Mouse (Mus musculus): ENCODE data around the gene Gm9573.

The Gm9573 gene

DNA sequence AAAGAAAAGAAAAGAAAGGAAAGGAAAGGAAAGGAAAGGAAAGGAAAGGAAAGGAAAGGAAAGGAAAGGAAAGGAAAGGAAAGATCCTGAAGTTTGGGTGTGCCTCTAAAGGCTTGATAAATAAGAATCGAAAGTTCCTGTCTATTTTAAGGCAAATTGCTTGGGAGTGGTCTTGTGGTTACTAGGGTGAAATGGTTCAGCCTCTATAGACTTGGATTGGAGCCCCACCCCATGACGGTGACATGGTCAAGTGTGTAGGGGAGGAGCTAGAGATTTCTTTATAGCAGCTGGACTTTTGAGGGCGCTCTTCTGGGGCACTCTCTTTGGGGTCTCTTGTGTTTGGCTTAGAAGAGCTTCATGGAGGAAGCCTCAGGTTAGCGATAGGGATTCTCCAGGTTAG lies 32.7 kb downstream of the Gm9573 start:
- no peak for DNase-seq (ENCODE audit: low spot score)

GRCm38 (mm10) chr17:35592131-35592530 lies 34.3 kb downstream of the Gm9573 start:
- DNase-seq (ENCODE audit: low spot score) = no peak

DNA sequence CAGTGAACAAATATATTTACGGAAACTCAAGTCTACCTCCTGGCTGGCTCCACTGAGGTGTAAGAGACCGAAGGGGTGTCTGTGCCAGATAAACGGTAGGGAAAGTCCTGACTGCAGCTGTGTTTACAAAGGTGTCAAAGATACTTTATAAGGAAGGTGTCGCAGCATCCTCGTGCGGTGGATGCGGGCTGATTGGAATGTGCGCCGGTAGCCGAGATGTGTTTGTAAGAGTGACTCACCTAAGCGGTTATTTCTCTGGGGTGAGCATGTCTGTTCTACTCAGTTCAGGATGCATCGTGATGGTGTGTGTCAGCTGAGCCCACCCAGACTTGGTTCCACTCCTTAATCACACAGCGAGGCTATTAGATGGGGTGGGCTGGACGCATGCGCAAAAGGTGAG lies 34.7 kb downstream of the Gm9573 start:
- no peak for DNase-seq (ENCODE audit: low spot score)

- DNase-seq (ENCODE audit: low spot score) = no peak
Observed at GRCm38 (mm10) chr17:35591219-35591578, 35.2 kb downstream of the Gm9573 start.

GRCm38 (mm10) chr17:35590410-35591218 lies 35.8 kb downstream of the Gm9573 start:
- DNase-seq (ENCODE audit: low spot score) = peak; percentile 30

- no peak for DNase-seq (ENCODE audit: low spot score)
Observed at GRCm38 (mm10) chr17:35588387-35588786, 38.0 kb downstream of the Gm9573 start.

DNA sequence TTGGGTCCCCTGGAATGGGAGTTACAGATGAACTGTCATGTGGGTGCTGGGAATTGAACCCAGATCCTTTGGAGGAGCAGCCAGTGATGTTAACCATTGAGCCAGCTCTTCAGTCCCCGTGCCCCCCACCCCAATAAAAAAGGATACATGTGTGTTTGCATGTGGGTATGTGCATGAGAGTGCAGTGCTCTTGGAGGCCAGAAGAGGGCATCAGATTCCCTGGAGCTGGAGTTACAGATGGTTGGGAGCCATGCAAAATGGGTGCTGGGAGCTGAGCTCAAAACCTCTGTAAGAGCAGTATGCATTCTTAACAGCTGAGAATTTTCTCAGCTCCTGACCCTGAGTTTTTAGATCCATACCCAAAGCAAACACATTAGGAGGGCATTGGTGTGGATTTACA lies 39.1 kb downstream of the Gm9573 start:
- DNase-seq (ENCODE audit: low spot score) = no peak

DNA sequence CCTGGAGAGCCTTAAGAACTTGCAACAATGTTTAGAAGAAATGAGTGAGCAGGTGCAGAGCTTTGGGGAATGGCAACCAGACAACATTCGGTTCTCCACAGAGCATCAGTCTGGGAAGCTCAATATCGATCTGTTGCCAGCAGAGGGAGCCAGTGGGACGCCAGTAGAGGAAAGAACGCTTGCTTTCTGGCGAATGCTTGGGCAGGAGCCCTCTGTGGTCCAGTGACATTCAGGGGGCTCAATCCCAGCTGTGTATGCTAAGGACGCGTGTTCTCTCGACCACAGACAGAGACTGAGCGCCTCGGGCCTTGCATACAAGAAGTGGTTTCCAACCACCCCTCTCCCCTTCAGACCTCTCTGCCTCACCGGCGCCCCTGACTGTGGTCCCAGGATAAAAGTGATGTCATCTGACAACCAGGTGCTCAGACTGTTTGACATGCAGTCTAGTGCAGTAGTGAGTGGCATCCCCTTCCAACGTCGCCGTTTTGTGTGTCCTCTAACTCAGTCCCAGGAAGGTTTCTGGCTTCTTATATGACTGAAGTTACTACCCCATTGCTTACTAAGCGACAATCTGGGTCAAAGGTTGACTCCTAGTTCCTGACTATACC lies 42.0 kb downstream of the Gm9573 start:
- peak; percentile 37 for DNase-seq (ENCODE audit: low spot score)

DNA sequence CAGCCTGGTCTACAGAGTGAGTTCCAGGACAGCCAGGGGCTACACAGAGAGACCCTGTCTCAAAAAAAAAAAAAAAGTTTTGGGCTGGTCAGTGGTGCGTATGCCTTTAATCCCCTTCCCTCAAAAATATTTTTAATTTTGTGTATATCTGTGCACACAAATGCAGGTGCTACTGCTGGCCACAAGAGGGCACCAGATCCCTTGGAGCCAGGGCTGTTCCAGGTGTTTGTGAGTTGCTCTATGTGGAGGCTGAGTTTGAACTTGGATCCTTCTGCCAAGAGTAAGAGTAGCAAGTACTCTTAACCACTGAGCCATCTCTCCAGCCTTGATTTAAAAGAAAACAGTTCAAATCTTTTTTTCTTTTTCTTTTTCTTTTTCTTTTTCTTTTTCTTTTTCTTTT lies 43.5 kb downstream of the Gm9573 start:
- no peak for DNase-seq (ENCODE audit: low spot score)

- peak; percentile 52 for DNase-seq (ENCODE audit: low spot score)
Observed at GRCm38 (mm10) chr17:35578211-35578610, 48.2 kb downstream of the Gm9573 start.

GRCm38 (mm10) chr17:35571477-35571876 lies 55.0 kb downstream of the Gm9573 start:
- DNase-seq (ENCODE audit: low spot score) = no peak

- no peak for DNase-seq (ENCODE audit: low spot score)
Observed at GRCm38 (mm10) chr17:35570836-35571235, 55.6 kb downstream of the Gm9573 start.

- no peak for DNase-seq (ENCODE audit: low spot score)
Observed at GRCm38 (mm10) chr17:35569091-35569944, 57.1 kb downstream of the Gm9573 start.

Measured in urinary bladder, postnatal 10 days (tissue).